Mouse (Mus musculus): Measurements from ENCODE around the gene Otud6a.
A peak's percentile ranks its signal among the peaks of the same experiment; 100 is the strongest.
"Not testable (repeated sequence)": the region's sequence is repeated elsewhere in the genome, so short reads cannot be mapped to it uniquely, and the experiment has no call there.

Otud6a gene

GRCm38 (mm10) chrX:100428693-100429092, at the start of gene Otud6a:
Gene Otud6a, plus strand, starts transcription at chrX:100429013.
- DNase-seq (ENCODE audit: low read depth, low spot score), result no peak

GRCm38 (mm10) chrX:100389887-100390286, 38.9 kb upstream of the Otud6a start:
- DNase-seq (ENCODE audit: low read depth, low spot score), result no peak

- DNase-seq (ENCODE audit: low read depth, low spot score), result peak; percentile 3
Measured at GRCm38 (mm10) chrX:100392304-100392703, 36.5 kb upstream of the Otud6a start.

- no peak for DNase-seq (ENCODE audit: low read depth, low spot score)
Measured at GRCm38 (mm10) chrX:100394223-100394861, 34.5 kb upstream of the Otud6a start.

GRCm38 (mm10) chrX:100395026-100395425, 33.8 kb upstream of the Otud6a start:
- no peak for DNase-seq (ENCODE audit: low read depth, low spot score)

GRCm38 (mm10) chrX:100400900-100401299, 27.9 kb upstream of the Otud6a start:
- no peak for DNase-seq (ENCODE audit: low read depth, low spot score)

GRCm38 (mm10) chrX:100401657-100402056, 27.2 kb upstream of the Otud6a start:
- no peak for DNase-seq (ENCODE audit: low read depth, low spot score)

GRCm38 (mm10) chrX:100409245-100409644, 19.6 kb upstream of the Otud6a start:
- DNase-seq (ENCODE audit: low read depth, low spot score), result no peak

- DNase-seq (ENCODE audit: low read depth, low spot score), result no peak
Measured at GRCm38 (mm10) chrX:100432311-100432710, 3.5 kb downstream of the Otud6a start.

- DNase-seq (ENCODE audit: low read depth, low spot score), result not testable (repeated sequence)
Measured at GRCm38 (mm10) chrX:100442617-100443016, 13.8 kb downstream of the Otud6a start, which contains the start of gene Awat2. Gene Awat2, minus strand, starts transcription at chrX:100442717.

GRCm38 (mm10) chrX:100443532-100443931, 14.7 kb downstream of the Otud6a start:
- DNase-seq (ENCODE audit: low read depth, low spot score), result no peak

- no peak for DNase-seq (ENCODE audit: low read depth, low spot score)
Measured at GRCm38 (mm10) chrX:100468047-100468446, 39.2 kb downstream of the Otud6a start.

GRCm38 (mm10) chrX:100470126-100470525, 41.3 kb downstream of the Otud6a start:
- no peak for DNase-seq (ENCODE audit: low read depth, low spot score)

- DNase-seq (ENCODE audit: low read depth, low spot score), result no peak
Measured at GRCm38 (mm10) chrX:100471491-100471890, 42.7 kb downstream of the Otud6a start.

- no peak for DNase-seq (ENCODE audit: low read depth, low spot score)
Measured at GRCm38 (mm10) chrX:100475569-100476223, 46.9 kb downstream of the Otud6a start.
